Mouse (Mus musculus): ENCODE results near the gene Olfr1141.

Olfr1141 gene

DNA sequence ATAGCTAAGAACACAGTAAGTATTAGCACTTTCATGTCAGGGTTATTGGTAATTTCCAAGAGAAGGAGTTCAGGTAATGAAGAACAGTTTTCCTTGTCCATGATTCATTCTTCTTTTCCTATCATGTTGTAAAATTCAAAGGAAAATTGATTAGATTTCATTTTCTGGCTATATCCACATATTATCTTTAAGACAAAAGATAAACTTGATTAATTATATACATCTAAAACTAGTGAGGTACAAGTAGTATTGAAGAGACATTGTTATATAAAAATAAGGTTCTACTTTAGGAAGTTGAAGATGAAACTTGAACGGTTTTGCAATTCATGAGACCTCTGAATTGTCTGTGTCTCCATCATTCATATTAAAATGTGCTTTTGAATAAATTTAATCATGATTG is at the start of gene Olfr1141:
TSS of gene Olfr1141 (minus strand) at position 101 of the 400 bp plus-strand sequence.
- in situ Hi-C loops (cut with MboI, MseI) = no loop called here

DNA sequence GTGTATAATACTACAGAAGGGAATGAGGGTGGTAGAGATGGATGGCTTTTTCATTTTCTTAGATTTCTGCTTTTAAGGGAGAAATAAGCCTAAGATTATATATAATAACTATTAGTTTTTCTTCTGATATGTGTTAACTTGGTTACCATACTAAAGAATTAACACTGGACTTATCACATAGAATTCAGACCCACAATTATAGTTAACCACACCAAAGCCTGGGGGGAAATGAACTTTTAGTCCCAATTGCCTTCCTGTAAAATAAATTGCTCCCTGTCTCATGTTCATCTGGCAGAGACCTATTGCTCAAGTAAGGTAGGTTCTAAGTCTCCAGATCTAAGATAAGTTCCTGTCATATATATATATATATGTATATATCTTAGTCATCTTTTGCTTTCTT is 46.5 kb upstream of the Olfr1141 start, which contains the start of gene Olfr1143:
TSS of gene Olfr1143 (plus strand) at position 301 of the 400 bp plus-strand sequence.
- in situ Hi-C loops (cut with MboI, MseI) = no loop called here

DNA sequence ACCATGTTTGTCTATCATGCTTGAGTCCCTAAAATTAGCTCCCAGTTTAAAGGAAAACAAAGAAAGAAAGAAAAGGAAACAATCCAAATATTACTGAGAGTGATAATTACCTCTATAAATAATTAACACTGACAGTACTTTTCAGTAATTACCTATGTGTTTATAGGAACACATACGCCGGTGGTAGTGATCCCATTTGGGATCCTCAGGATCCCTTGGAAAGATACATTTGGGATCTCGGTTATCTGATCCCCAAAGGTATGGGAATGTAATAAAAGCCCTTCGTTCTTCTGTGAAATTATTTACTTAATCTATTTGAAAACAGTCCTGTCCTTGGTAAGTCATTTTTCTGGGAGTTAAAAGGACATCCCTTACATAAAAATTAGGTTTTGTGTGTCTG is 25.4 kb upstream of the Olfr1141 start, which contains the start of gene Olfr152:
TSS of gene Olfr152 (plus strand) at position 301 of the 400 bp plus-strand sequence.
- in situ Hi-C loops (cut with MboI, MseI) = no loop called here

DNA sequence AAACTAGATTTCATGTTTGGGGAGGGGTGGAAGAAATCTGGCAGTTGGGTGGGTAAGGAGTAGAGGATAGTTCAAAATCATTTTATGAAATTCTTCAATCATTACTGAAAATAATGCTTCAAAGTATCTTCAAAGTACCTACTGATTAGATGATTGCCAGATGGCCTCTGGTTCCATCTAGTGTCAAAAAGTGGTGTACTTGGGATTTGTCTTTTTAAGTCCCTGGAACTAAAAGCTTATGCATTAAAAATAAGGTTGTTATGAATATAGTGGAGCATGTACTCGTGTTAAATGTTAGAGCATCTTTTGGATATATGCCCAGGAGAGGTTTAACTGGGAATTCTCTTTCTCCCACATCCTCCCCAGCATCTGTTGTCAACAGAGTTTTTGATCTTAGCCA is 22.4 kb upstream of the Olfr1141 start:
- in situ Hi-C loops (cut with MboI, MseI) = no loop called here

DNA sequence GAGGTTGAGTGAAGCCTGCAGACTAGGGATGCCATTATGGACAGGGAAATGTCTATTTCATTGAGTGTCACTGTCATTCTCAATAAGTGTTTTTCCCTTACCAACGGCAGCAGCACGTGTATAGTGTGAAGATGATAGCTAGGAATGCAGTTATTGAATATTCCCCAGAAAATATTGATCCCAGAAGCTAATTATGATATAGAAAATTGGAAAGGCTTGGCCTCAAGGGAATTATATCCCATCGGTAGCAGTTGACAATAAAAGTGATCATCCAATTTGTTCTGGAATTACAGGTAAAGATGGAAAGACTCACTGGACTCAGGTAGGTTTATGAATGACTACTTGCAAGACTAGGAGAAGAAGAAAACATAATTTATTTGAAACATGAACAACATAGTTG is 10.3 kb downstream of the Olfr1141 start, which contains the start of gene Olfr1140:
TSS of gene Olfr1140 (plus strand) at position 301 of the 400 bp plus-strand sequence.
- in situ Hi-C loops (cut with MboI, MseI) = no loop called here

DNA sequence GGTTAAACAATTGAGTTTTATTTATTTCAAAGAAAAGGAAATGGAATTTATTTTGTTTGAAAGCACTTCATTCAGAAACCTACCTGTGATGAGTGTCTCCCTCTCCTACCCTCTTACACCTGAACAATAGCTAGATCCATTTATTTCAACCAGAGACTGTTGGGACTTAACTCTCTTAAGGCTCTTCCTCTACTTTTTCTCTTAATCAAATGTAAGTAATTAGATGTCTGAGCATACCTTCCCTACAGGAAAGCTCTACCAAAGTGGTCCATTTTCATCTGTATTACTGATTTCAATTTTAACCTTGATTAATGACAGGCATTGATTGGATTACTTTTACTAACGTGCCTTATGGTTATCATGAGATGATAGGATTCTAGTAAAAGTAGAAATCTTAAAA is 13.9 kb downstream of the Olfr1141 start, which contains the start of gene Olfr1138:
TSS of gene Olfr1138 (minus strand) at position 101 of the 400 bp plus-strand sequence.
- in situ Hi-C loops (cut with MboI, MseI) = no loop called here

DNA sequence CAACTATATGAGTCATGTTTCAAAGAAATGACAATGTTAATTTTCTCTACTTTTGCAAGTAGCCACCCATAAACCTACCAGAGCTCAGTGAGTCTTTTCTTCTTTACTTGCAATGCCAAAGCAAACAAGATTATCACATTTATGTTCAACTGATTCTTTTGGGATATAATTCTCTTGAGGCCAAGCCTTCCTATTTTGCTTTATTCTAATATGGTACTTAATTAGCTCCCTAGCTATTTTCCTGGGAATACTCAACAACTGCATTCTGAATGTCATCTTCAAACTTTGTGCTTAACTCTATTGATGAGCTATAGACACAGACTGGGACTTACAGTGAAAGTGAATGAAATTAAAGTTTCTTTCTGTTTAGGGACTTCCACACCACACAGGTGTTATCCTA is 40.7 kb downstream of the Olfr1141 start, which contains the start of gene Olfr1137:
TSS of gene Olfr1137 (minus strand) at position 101 of the 400 bp plus-strand sequence.
- in situ Hi-C loops (cut with MboI, MseI) = no loop called here
